Mouse (Mus musculus) hindbrain, embryonic 12.5 days (tissue): ENCODE data around the gene Cntnap3. TPM values are rescaled to one million over a fixed set of nuclear protein-coding genes. Genes with fewer than 3 reads are reported as not detected.
"Not testable (repeated sequence)": the region's sequence is repeated elsewhere in the genome, so short reads cannot be mapped to it uniquely, and the experiment has no call there.

Experiments
- ATAC-seq: fragments of 200-750 bp; cut with Nextera tagmentation; 2 replicates; pipeline ENCODE4 v1.8.0; 2017; ENCODE audit warnings: moderate TSS enrichment; ENCODE audit not compliant: low FRiP score
- H3K27ac ChIP-seq: fragments of 300-500 bp; sonication (generic); 2 replicates; pipeline ENCODE4 v1.5.1; 2016; ENCODE audit warnings: mild to moderate bottlenecking
- H3K27me3 ChIP-seq: fragments of 300-500 bp; sonication (generic); 2 replicates; pipeline ENCODE4 v1.6.1; 2016; ENCODE audit warnings: mild to moderate bottlenecking
- H3K36me3 ChIP-seq: fragments of 300-500 bp; sonication (generic); 2 replicates; pipeline ENCODE4 v1.6.1; 2016; ENCODE audit warnings: mild to moderate bottlenecking
- H3K4me1 ChIP-seq: fragments of 300-500 bp; sonication (generic); 2 replicates; pipeline ENCODE4 v1.6.1; 2016
- H3K4me2 ChIP-seq: fragments of 300-500 bp; sonication (generic); replicated peaks from 2 replicates; pipeline ENCODE4 v1.6.1; 2016; ENCODE audit warnings: mild to moderate bottlenecking
- H3K4me3 ChIP-seq: fragments of 300-500 bp; sonication (generic); 2 replicates; pipeline ENCODE4 v1.5.1; 2016; ENCODE audit warnings: mild to moderate bottlenecking
- H3K9ac ChIP-seq: fragments of 300-500 bp; sonication (generic); 2 replicates; pipeline ENCODE4 v1.6.1; 2016; ENCODE audit warnings: mild to moderate bottlenecking, moderate library complexity
- H3K9me3 ChIP-seq: fragments of 300-500 bp; sonication (generic); replicated peaks from 2 replicates; pipeline ENCODE4 v1.6.1; 2016; ENCODE audit warnings: mild to moderate bottlenecking
- WGBS: fragments of 180-500 bp; shearing (Covaris S2); methylation state at CpG from one replicate; pipeline ENCODE4 v1.1.7; 2016; 5-methylcytosine and 5-hydroxymethylcytosine counted together
- polyA plus RNA-seq: library from polyadenylated mRNA; unstranded; fragments of >200 nt; fragmentation: Nextera tagmentation; extraction: Ambion mirVana; gene quantifications from 2 replicates; pipeline ENCODE4 v1.2.1, GENCODE M21; 2016

Gene Cntnap3
- 0.21 TPM in 1 of 2 replicates, not detected in the other for polyA plus RNA-seq

GRCm38 (mm10) chr13:64903585-64904208 lies at the start of gene Cntnap3:
Gene Cntnap3 (minus strand): TSS chr13:64903955.
- Histone ChIP-seq H3K4me1 (no peaks in the 10 kb centered on the region), H3K9ac (no peak within 1 kb of the TSS), H3K4me2 (peak within 1 kb of the TSS; percentile 46)

GRCm38 (mm10) chr13:64917191-64917590 lies 13.4 kb upstream of the Cntnap3 start, which contains the start of gene Spata31:
Gene Spata31 (plus strand): TSS chr13:64917406.
- H3K27ac ChIP-seq = no peak within 1 kb of the TSS
- no peaks in the 10 kb centered on the region for H3K27me3 ChIP-seq
- whole genome bisulfite sequencing = 81% methylated on average over 1 of the region's 1 CpGs
- H3K9me3 ChIP-seq = no peaks in the 10 kb centered on the region
- ATAC-seq = no peak
- H3K4me1 ChIP-seq = no peaks in the 10 kb centered on the region
- H3K9ac ChIP-seq = no peak within 1 kb of the TSS
- H3K4me2 ChIP-seq = no peak within 1 kb of the TSS
- no peaks in the 10 kb centered on the region for H3K36me3 ChIP-seq
- no peak within 1 kb of the TSS for H3K4me3 ChIP-seq

More at GRCm38 (mm10) chr13:64903585-64904208, at the start of gene Cntnap3:
- Histone ChIP-seq H3K4me3 (no peak within 1 kb of the TSS), H3K9me3 (no peaks in the 10 kb centered on the region), H3K27ac (no peak within 1 kb of the TSS), H3K27me3 (no peaks in the 10 kb centered on the region), H3K36me3 (no peaks in the 10 kb centered on the region)
- WGBS = 10% methylated on average over 16 of the region's 16 CpGs
- ATAC-seq = peak; percentile 66; the same call in 1 of the 2 replicates

GRCm38 (mm10) chr13:64903132-64903531 lies 623 bp downstream of the Cntnap3 start:
- Histone ChIP-seq H3K9me3 (no peaks in the 10 kb centered on the region), H3K4me3 (no peak overlapping the region), H3K4me2 (no peak overlapping the region), H3K36me3 (no peaks in the 10 kb centered on the region), H3K27me3 (no peaks in the 10 kb centered on the region), H3K4me1 (no peaks in the 10 kb centered on the region), H3K9ac (no peak overlapping the region), H3K27ac (no peak overlapping the region)
- no peak for ATAC-seq
- WGBS = 57% methylated on average over 1 of the region's 1 CpGs

GRCm38 (mm10) chr13:64865397-64865796 lies 38.4 kb downstream of the Cntnap3 start:
- no peak overlapping the region for H3K4me3 ChIP-seq
- no peaks in the 10 kb centered on the region for H3K4me1 ChIP-seq
- WGBS = 93% methylated on average over 3 of the region's 3 CpGs
- H3K27me3 ChIP-seq = no peaks in the 10 kb centered on the region
- H3K27ac ChIP-seq = no peak overlapping the region
- no peaks in the 10 kb centered on the region for H3K36me3 ChIP-seq
- H3K9ac ChIP-seq = no peak overlapping the region
- no peak for ATAC-seq
- no peak overlapping the region for H3K4me2 ChIP-seq
- H3K9me3 ChIP-seq = no peaks in the 10 kb centered on the region

- ATAC-seq, H3K36me3 ChIP-seq, H3K9ac ChIP-seq, H3K4me3 ChIP-seq, H3K4me2 ChIP-seq, H3K9me3 ChIP-seq, H3K4me1 ChIP-seq, H3K27ac ChIP-seq, H3K27me3 ChIP-seq: not testable (repeated sequence)
- 52% methylated on average over 5 of the region's 5 CpGs for WGBS
Measured at GRCm38 (mm10) chr13:64824856-64825255, 78.9 kb downstream of the Cntnap3 start.

GRCm38 (mm10) chr13:64745383-64745782 lies 158.4 kb downstream of the Cntnap3 start:
- H3K9me3 ChIP-seq = no peaks in the 10 kb centered on the region
- H3K4me3 ChIP-seq = no peak overlapping the region
- no peaks in the 10 kb centered on the region for H3K27me3 ChIP-seq
- 89% methylated on average over 3 of the region's 3 CpGs for WGBS
- H3K36me3 ChIP-seq = no peaks in the 10 kb centered on the region
- no peaks in the 10 kb centered on the region for H3K4me1 ChIP-seq
- H3K9ac ChIP-seq = no peak overlapping the region
- H3K27ac ChIP-seq = no peak overlapping the region
- no peak overlapping the region for H3K4me2 ChIP-seq
- ATAC-seq = no peak

GRCm38 (mm10) chr13:64732244-64732643 lies 171.5 kb downstream of the Cntnap3 start:
- no peak for ATAC-seq
- Histone ChIP-seq H3K27ac (no peak overlapping the region), H3K27me3 (no peaks in the 10 kb centered on the region), H3K9me3 (no peaks in the 10 kb centered on the region), H3K4me1 (no peaks in the 10 kb centered on the region), H3K9ac (no peak overlapping the region), H3K4me2 (no peak overlapping the region), H3K36me3 (no peaks in the 10 kb centered on the region), H3K4me3 (no peak overlapping the region)
- WGBS = 81% methylated on average over 3 of the region's 3 CpGs

GRCm38 (mm10) chr13:64716791-64717190 lies 187.0 kb downstream of the Cntnap3 start:
- no peak overlapping the region for H3K4me3 ChIP-seq
- no peaks in the 10 kb centered on the region for H3K27me3 ChIP-seq
- no peaks in the 10 kb centered on the region for H3K9me3 ChIP-seq
- H3K27ac ChIP-seq = no peak overlapping the region
- no peak overlapping the region for H3K4me2 ChIP-seq
- no peaks in the 10 kb centered on the region for H3K36me3 ChIP-seq
- H3K9ac ChIP-seq = no peak overlapping the region
- no peak for ATAC-seq
- no peaks in the 10 kb centered on the region for H3K4me1 ChIP-seq
- 78% methylated on average over 2 of the region's 2 CpGs for WGBS

- H3K9me3 ChIP-seq = no peaks in the 10 kb centered on the region
- no peak for ATAC-seq
- no peak overlapping the region for H3K27ac ChIP-seq
- H3K4me2 ChIP-seq = no peak overlapping the region
- WGBS = 64% methylated on average over 1 of the region's 1 CpGs
- no peak overlapping the region for H3K9ac ChIP-seq
- no peak overlapping the region for H3K4me3 ChIP-seq
- H3K27me3 ChIP-seq = no peaks in the 10 kb centered on the region
- no peaks in the 10 kb centered on the region for H3K4me1 ChIP-seq
- no peaks in the 10 kb centered on the region for H3K36me3 ChIP-seq
Measured at GRCm38 (mm10) chr13:64692463-64692862, 211.3 kb downstream of the Cntnap3 start.

Other genes starting within 250 kb of the Cntnap3 start
- gene Spata31, start 13.5 kb upstream of the Cntnap3 start, polyA plus RNA-seq = not detected in 2 replicates
- not detected in 2 replicates for gene Spata31d1c, start 129.1 kb upstream of the Cntnap3 start, polyA plus RNA-seq
- not detected in 2 replicates for gene Prss47, start 148.8 kb upstream of the Cntnap3 start, polyA plus RNA-seq
- 47.2 and 47.5 TPM in 2 replicates for gene Mfsd14b, start 209.0 kb upstream of the Cntnap3 start, polyA plus RNA-seq
- not detected in 2 replicates for gene Olfr465-ps1, start 234.1 kb upstream of the Cntnap3 start, polyA plus RNA-seq
- not detected in 2 replicates for gene Olfr466, start 246.3 kb upstream of the Cntnap3 start, polyA plus RNA-seq